In the genomic region with DNA sequence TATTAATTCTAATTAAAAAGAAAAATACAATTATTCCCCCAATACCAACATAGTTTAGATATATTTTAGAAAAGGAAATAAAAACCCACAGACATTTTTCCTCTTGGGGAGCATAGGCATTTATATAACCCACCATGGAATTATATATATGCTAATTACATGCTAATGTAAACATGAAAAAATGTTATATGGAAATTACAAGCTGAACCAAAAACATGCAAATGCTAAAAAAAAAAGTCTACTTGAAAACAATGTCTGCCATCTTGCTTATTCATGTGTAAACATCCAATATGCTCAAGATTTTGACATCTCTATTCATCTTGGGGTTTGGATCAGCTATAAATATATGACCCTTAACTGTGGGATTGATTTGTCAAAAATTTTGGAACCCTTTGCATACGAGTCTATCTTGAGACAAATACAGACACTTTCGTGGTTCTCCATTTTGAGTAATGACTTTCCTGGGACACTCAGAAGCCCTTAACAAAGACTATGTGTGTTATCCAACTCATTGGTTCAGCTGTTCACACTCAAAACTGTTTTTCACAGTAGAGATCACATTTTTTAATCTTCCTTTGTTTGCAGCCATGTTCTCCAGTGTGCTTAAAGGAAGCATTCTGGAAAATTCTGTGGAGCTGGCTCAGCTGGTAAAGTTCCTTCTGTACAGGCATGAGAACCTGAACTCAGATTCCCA, we compare ENCODE assay signal across 12 mouse cellular contexts.
"Had no signal": no experiment of that assay in that cellular context is flagged by ENCODE, and none has a peak within 500 bp of the region (broad histone marks: within the 10 kb centered on the region; RNA-seq: fewer than 3 reads in every experiment).

No protein-coding gene starts in this region.

- H3K36me3 ChIP-seq: kidney, embryonic 15.5 days; limb, embryonic 13.5 days; neural tube, embryonic 12.5 days had no signal

- H3K4me1 ChIP-seq: kidney, embryonic 15.5 days; limb, embryonic 13.5 days; midbrain, embryonic 13.5 days; neural tube, embryonic 12.5 days had no signal

- H3K4me3 ChIP-seq: kidney, embryonic 15.5 days; limb, embryonic 13.5 days; midbrain, embryonic 13.5 days; myocyte; neural tube, embryonic 12.5 days had no signal

- H3K9me3 ChIP-seq: kidney, embryonic 15.5 days; limb, embryonic 13.5 days; midbrain, embryonic 13.5 days; neural tube, embryonic 12.5 days had no signal

- H3K9ac ChIP-seq: kidney, embryonic 15.5 days; limb, embryonic 13.5 days; liver, embryonic 14.5 days; midbrain, embryonic 13.5 days; neural tube, embryonic 12.5 days had no signal

- ATAC-seq: midbrain, embryonic 13.5 days had no signal

- H3K4me2 ChIP-seq: kidney, embryonic 15.5 days; limb, embryonic 13.5 days; midbrain, embryonic 13.5 days; neural tube, embryonic 12.5 days had no signal

- H3K27me3 ChIP-seq: kidney, embryonic 15.5 days; limb, embryonic 13.5 days; midbrain, embryonic 13.5 days; neural tube, embryonic 12.5 days had no signal

- H3K27ac ChIP-seq: kidney, embryonic 15.5 days; limb, embryonic 13.5 days; liver, embryonic 14.5 days; midbrain, embryonic 13.5 days; neural tube, embryonic 12.5 days had no signal

- DNase-seq: kidney, postnatal 14 days; layer of hippocampus, postnatal 36 days; lung, adult 18-20 months; right cerebral cortex, adult 18-20 months; right cerebral cortex, postnatal 25 days; thymus, postnatal 4 days had no signal
